Mouse (Mus musculus): Measurements from ENCODE around the gene Rd3. TPM values are rescaled to one million over a fixed set of nuclear protein-coding genes. Genes with fewer than 3 reads are reported as not detected.

The Rd3 gene
- polyA plus RNA-seq, 1 experiment from 2014 or later, result 3.1 TPM

DNA sequence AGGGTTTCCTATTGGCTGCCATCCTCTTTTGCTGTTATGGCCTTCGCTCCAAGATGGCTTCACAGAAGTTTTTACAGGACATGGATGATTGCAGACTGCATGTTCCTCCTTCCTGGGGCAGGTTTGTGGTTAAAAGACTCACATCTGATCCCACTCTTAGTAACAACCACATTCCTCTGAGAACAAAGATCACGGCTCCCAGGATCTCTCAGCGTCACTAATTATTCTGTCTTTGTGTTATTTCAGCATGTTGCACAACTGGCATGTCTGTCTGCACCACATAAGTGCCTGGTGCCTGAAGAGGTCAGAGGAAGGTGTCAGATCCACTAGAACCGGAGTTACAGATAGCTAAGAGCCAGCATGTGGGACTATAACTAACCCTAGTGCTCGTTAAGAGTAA, 7.2 kb upstream of the Rd3 start:
- Histone ChIP-seq H3K27ac (replicated peaks) (no peak overlapping the region), H3K27me3 (no peaks in the 10 kb centered on the region), H3K36me3 (no peaks in the 10 kb centered on the region), H3K4me2 (replicated peaks) (no peak overlapping the region), H3K4me1 (peaks cover 9% of the 10 kb centered on the region), H3K9me3 (no peaks in the 10 kb centered on the region), H3K9ac (replicated peaks) (no peak overlapping the region), H3K4me3 (no peak overlapping the region)
- WGBS, result 52% methylated on average over 5 of the region's 5 CpGs
- ATAC-seq (replicated peaks), result no peak

DNA sequence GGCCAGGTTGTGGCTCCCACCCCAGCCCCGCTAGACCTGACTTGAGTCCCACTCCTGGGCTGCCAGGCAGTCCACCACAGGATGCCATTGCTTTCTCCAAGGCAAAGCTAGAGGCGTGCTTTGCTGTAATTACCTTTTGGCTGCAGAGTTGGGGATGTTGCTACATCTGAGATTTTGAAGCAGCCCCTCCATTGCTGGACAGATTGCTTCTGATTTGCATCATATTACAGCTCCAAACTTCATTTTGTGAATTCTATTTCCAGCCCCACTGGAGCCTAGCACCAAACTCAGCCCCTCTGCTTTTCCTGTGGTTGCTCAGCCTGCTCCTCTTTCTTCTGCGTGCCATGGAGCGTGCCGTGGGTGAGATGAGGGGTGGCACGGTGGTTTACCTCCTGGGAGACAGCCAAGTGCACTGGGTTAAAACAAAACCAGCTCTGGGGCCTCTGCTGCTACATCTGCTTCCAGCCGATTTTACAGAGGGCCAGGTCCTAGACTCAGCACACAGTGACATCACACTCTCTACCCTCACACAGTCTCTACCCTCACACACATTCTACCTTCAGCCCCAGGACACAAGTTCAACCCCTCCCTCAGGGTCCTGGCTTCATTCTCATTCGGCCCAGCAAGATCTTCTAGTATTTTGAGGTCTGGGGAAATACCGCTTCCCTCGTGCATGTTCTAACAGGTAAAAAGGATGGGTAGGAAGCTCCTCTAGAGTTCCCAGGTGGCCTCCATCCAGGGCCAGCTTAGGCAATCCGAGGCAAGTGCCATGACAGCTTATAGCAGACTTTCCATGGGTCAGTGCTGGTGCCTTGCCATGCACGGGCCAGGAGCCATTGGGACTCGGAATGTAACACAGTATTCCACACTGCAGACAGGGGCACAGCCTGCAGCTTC, 2.4 kb upstream of the Rd3 start:
- 55% methylated on average over 13 of the region's 13 CpGs for WGBS
- no peak overlapping the region for H3K9ac ChIP-seq (replicated peaks)
- no peaks in the 10 kb centered on the region for H3K9me3 ChIP-seq
- H3K4me1 ChIP-seq, result peaks cover 16% of the 10 kb centered on the region
- H3K4me3 ChIP-seq, result no peak overlapping the region
- no peak overlapping the region for H3K27ac ChIP-seq (replicated peaks)
- no peak overlapping the region for H3K4me2 ChIP-seq (replicated peaks)
- no peaks in the 10 kb centered on the region for H3K27me3 ChIP-seq
- no peaks in the 10 kb centered on the region for H3K36me3 ChIP-seq
- no peak for ATAC-seq (replicated peaks)

GRCm38 (mm10) chr1:191981426-191982102, 4.4 kb downstream of the Rd3 start:
- Histone ChIP-seq H3K9ac (replicated peaks) (no peak overlapping the region), H3K9me3 (no peaks in the 10 kb centered on the region), H3K4me3 (no peak overlapping the region), H3K27me3 (no peaks in the 10 kb centered on the region), H3K4me2 (replicated peaks) (no peak overlapping the region), H3K4me1 (peaks cover 19% of the 10 kb centered on the region), H3K27ac (replicated peaks) (0 out of 2 replicates have a peak overlapping the region, but pooled peaks have one; percentile 20), H3K36me3 (no peaks in the 10 kb centered on the region)
- ATAC-seq (replicated peaks), result peak; percentile 59
- WGBS, result 15% methylated on average over 6 of the region's 6 CpGs

GRCm38 (mm10) chr1:191986674-191987480, 9.7 kb downstream of the Rd3 start:
- H3K4me3 ChIP-seq, result no peak overlapping the region
- H3K4me1 ChIP-seq, result peaks cover 10% of the 10 kb centered on the region; the same call in 1 of the 2 replicates
- H3K9me3 ChIP-seq, result no peaks in the 10 kb centered on the region
- H3K4me2 ChIP-seq (replicated peaks), result no peak overlapping the region
- 76% methylated on average over 8 of the region's 8 CpGs for WGBS
- H3K36me3 ChIP-seq, result no peaks in the 10 kb centered on the region
- H3K27ac ChIP-seq (replicated peaks), result no peak overlapping the region
- ATAC-seq (replicated peaks), result no peak
- H3K9ac ChIP-seq (replicated peaks), result no peak overlapping the region
- no peaks in the 10 kb centered on the region for H3K27me3 ChIP-seq

DNA sequence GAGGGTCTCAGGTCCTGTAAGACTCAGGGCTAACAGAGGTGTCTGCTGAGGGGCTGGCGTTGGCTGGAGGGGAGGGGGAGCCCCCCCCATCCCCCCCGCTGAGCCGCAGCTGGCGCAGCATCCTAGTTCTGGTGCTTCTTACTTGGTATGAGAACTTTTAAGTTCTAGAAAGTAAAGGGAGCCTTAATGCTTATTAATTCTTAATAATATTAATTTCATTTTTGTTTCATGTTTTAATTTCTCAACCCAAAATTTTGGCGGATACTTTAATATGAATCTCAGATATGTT, 10.3 kb downstream of the Rd3 start:
- WGBS, result 54% methylated on average over 5 of the region's 5 CpGs
- Histone ChIP-seq H3K4me3 (no peak overlapping the region), H3K4me1 (peaks cover 10% of the 10 kb centered on the region; the same call in 1 of the 2 replicates), H3K27me3 (no peaks in the 10 kb centered on the region), H3K9me3 (no peaks in the 10 kb centered on the region), H3K9ac (replicated peaks) (no peak overlapping the region), H3K36me3 (no peaks in the 10 kb centered on the region), H3K27ac (replicated peaks) (no peak overlapping the region), H3K4me2 (replicated peaks) (no peak overlapping the region)
- ATAC-seq (replicated peaks), result no peak

DNA sequence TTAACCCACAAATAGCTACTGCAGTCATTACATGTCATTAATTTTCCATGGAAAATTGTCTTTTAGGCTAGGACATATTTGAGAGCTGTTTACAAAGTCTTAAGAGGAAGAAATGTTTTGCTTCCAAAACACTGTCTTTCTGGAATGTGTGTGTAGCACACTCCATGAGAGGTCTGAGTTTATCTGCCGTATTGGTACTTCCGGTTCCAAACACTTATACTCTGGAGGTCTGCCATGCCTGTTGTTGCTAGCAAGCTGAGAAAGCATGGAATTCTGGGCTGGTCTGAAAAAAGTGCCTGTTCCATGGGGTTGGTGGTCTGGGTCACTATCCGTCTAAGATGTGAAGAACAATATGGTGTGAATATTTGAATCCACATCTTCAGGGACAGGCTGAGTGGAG, 11.5 kb downstream of the Rd3 start:
- no peaks in the 10 kb centered on the region for H3K27me3 ChIP-seq
- H3K9ac ChIP-seq (replicated peaks), result no peak overlapping the region
- no peak for ATAC-seq (replicated peaks)
- H3K4me2 ChIP-seq (replicated peaks), result no peak overlapping the region
- WGBS, result 90% methylated on average over 3 of the region's 3 CpGs
- H3K27ac ChIP-seq (replicated peaks), result no peak overlapping the region
- no peaks in the 10 kb centered on the region for H3K9me3 ChIP-seq
- no peaks in the 10 kb centered on the region for H3K36me3 ChIP-seq
- H3K4me1 ChIP-seq, result peaks cover 10% of the 10 kb centered on the region; the same call in 1 of the 2 replicates
- no peak overlapping the region for H3K4me3 ChIP-seq

- H3K4me3 ChIP-seq, result no peak overlapping the region
These were observed 11.9 kb downstream of the Rd3 start for GRCm38 (mm10) chr1:191989060-191989459.

GRCm38 (mm10) chr1:191989994-191990393, 12.8 kb downstream of the Rd3 start:
- Histone ChIP-seq H3K27ac (replicated peaks) (peak overlapping the region; percentile 75), H3K36me3 (no peaks in the 10 kb centered on the region), H3K27me3 (no peaks in the 10 kb centered on the region), H3K4me3 (peak overlapping the region; percentile 61), H3K4me1 (peaks cover 10% of the 10 kb centered on the region; the same call in 1 of the 2 replicates), H3K4me2 (replicated peaks) (peak overlapping the region; percentile 61), H3K9me3 (no peaks in the 10 kb centered on the region), H3K9ac (replicated peaks) (peak overlapping the region; percentile 77)
- 0% methylated on average over 22 of the region's 22 CpGs for WGBS
- peak; percentile 99 for ATAC-seq (replicated peaks)

More at GRCm38 (mm10) chr1:191989060-191989459, 11.9 kb downstream of the Rd3 start:
- Histone ChIP-seq H3K4me1 (peaks cover 10% of the 10 kb centered on the region; the same call in 1 of the 2 replicates), H3K27me3 (no peaks in the 10 kb centered on the region), H3K9ac (replicated peaks) (no peak overlapping the region), H3K27ac (replicated peaks) (no peak overlapping the region), H3K36me3 (no peaks in the 10 kb centered on the region), H3K9me3 (no peaks in the 10 kb centered on the region), H3K4me2 (replicated peaks) (peak overlapping the region; percentile 61; the same call in 1 of the 2 replicates)
- 93% methylated on average over 5 of the region's 5 CpGs for WGBS
- no peak for ATAC-seq (replicated peaks)

- no peak overlapping the region for H3K9ac ChIP-seq (replicated peaks)
- no peaks in the 10 kb centered on the region for H3K27me3 ChIP-seq
- 78% methylated on average over 7 of the region's 7 CpGs for WGBS
- no peak for ATAC-seq (replicated peaks)
- H3K4me3 ChIP-seq, result no peak overlapping the region
- H3K27ac ChIP-seq (replicated peaks), result no peak overlapping the region
- H3K9me3 ChIP-seq, result no peaks in the 10 kb centered on the region
- peaks cover 10% of the 10 kb centered on the region; the same call in 1 of the 2 replicates for H3K4me1 ChIP-seq
- H3K4me2 ChIP-seq (replicated peaks), result no peak overlapping the region
- H3K36me3 ChIP-seq, result no peaks in the 10 kb centered on the region
These were observed 15.0 kb downstream of the Rd3 start for GRCm38 (mm10) chr1:191992040-191992780.

GRCm38 (mm10) chr1:191994476-191994875, 17.3 kb downstream of the Rd3 start:
- Histone ChIP-seq H3K9ac (replicated peaks) (no peak overlapping the region), H3K27ac (replicated peaks) (no peak overlapping the region), H3K27me3 (no peaks in the 10 kb centered on the region), H3K36me3 (no peaks in the 10 kb centered on the region), H3K4me1 (peaks cover 5% of the 10 kb centered on the region; the same call in 1 of the 2 replicates), H3K9me3 (no peaks in the 10 kb centered on the region), H3K4me2 (replicated peaks) (no peak overlapping the region), H3K4me3 (no peak overlapping the region)
- 76% methylated on average over 5 of the region's 5 CpGs for WGBS
- ATAC-seq (replicated peaks), result no peak

DNA sequence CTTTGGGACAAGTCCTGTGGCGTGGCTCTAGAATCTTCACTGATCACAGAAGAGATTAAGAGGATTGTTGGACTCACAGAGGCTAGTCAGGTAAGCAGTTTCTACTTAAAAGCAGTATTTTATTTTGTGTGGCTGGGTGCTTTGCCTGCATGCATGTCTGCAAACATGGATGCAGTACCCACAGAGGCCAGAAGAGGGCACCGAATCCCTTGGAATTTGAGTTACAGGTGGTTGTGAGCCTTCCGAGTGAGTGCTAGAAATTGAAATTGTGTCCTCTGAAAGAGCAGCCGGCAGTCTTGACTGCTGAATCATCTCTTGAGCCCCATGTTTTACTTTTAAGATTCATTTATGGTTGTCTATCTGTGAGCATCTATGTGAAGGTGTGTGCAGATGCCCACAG, 18.3 kb downstream of the Rd3 start:
- Histone ChIP-seq H3K27ac (replicated peaks) (no peak overlapping the region), H3K4me1 (0 out of 2 replicates have a peak, but pooled peaks cover 1% of the 10 kb centered on the region), H3K36me3 (no peaks in the 10 kb centered on the region), H3K9me3 (no peaks in the 10 kb centered on the region), H3K4me3 (no peak overlapping the region), H3K27me3 (no peaks in the 10 kb centered on the region), H3K9ac (replicated peaks) (no peak overlapping the region), H3K4me2 (replicated peaks) (no peak overlapping the region)
- 58% methylated on average over 4 of the region's 4 CpGs for WGBS
- no peak for ATAC-seq (replicated peaks)
